Mouse (Mus musculus) midbrain, embryonic 14.5 days (tissue): ENCODE measurements at regions not wholly inside any gene's neighbourhood (a gene's known extent, or its start where the extent isn't known, plus 50 kb on each side); places are given as distances from the start of the nearest gene placed in this dataset.

Experiments used
- ATAC-seq: fragments of 200-750 bp; cut with Nextera tagmentation; 2 replicates; pipeline ENCODE4 v1.8.0; 2017; ENCODE audit warnings: moderate number of reproducible peaks, moderate library complexity; ENCODE audit not compliant: low FRiP score, low TSS enrichment
- DNase-seq: peaks from one replicate; pipeline ENCODE4 v3.0.0-alpha.2; 2015
- H3K27ac ChIP-seq: fragments of 300-500 bp; sonication (generic); replicated peaks from 2 replicates; pipeline ENCODE4 v1.5.1; 2014; ENCODE audit warnings: mild to moderate bottlenecking, low read depth, low read length, moderate library complexity
- H3K27me3 ChIP-seq: fragments of 300-500 bp; sonication (generic); 2 replicates; pipeline ENCODE4 v1.6.1; 2014; ENCODE audit warnings: low read length, control low read depth, mixed read lengths; ENCODE audit not compliant: control insufficient read depth, insufficient read depth
- H3K36me3 ChIP-seq: fragments of 300-500 bp; sonication (generic); 2 replicates; pipeline ENCODE4 v1.6.1; 2014; ENCODE audit warnings: low read length, control low read depth; ENCODE audit not compliant: control insufficient read depth, insufficient read depth
- H3K4me1 ChIP-seq: fragments of 300-500 bp; sonication (generic); 2 replicates; pipeline ENCODE4 v1.6.1; 2014; ENCODE audit warnings: mild to moderate bottlenecking, antibody characterized with exemption, low read length, control low read depth; ENCODE audit not compliant: control insufficient read depth, insufficient read depth
- H3K4me2 ChIP-seq: fragments of 300-500 bp; sonication (generic); 2 replicates; pipeline ENCODE4 v1.6.1; 2014; ENCODE audit warnings: mild to moderate bottlenecking, low read length, moderate library complexity
- H3K4me3 ChIP-seq: fragments of 300-500 bp; sonication (generic); replicated peaks from 2 replicates; pipeline ENCODE4 v1.5.1; 2014; ENCODE audit warnings: low read depth, low read length
- H3K9ac ChIP-seq: fragments of 300-500 bp; sonication (generic); replicated peaks from 2 replicates; pipeline ENCODE4 v1.6.1; 2014; ENCODE audit warnings: mild to moderate bottlenecking, low read length, moderate library complexity
- H3K9me3 ChIP-seq: fragments of 300-500 bp; sonication (generic); 2 replicates; pipeline ENCODE4 v1.6.1; 2016; ENCODE audit warnings: low read length, control low read depth, mixed read lengths; ENCODE audit not compliant: control insufficient read depth
- WGBS: fragments of 180-500 bp; shearing (Covaris S2); extraction: QIAGEN DNeasy Blood & Tissue Kit; methylation state at CpG from one replicate; pipeline ENCODE4 v1.1.7; 2014; 5-methylcytosine and 5-hydroxymethylcytosine counted together

GRCm38 (mm10) chr3:52516691-52517090 lies 248.6 kb downstream of the Foxo1 start:
- Histone ChIP-seq H3K9ac (no peak overlapping the region), H3K36me3 (no peaks in the 10 kb centered on the region), H3K27ac (no peak overlapping the region), H3K4me3 (no peak overlapping the region), H3K4me2 (no peak overlapping the region), H3K9me3 (no peaks in the 10 kb centered on the region), H3K4me1 (peaks cover 6% of the 10 kb centered on the region; the same call in 1 of the 2 replicates), H3K27me3 (peaks cover 4% of the 10 kb centered on the region; the same call in 1 of the 2 replicates)
- ATAC-seq (no peak), DNase-seq (no peak)
- 92% methylated on average over 5 of the region's 5 CpGs for WGBS

- no peak for ATAC-seq
- WGBS: 90% methylated on average over 8 of the region's 8 CpGs
Observed at GRCm38 (mm10) chr3:52512761-52513160, 244.6 kb downstream of the Foxo1 start.

GRCm38 (mm10) chr3:52511549-52511948 lies 243.4 kb downstream of the Foxo1 start:
- 49% methylated on average over 9 of the region's 9 CpGs for WGBS
- ATAC-seq (no peak), DNase-seq (peak; percentile 48)
- Histone ChIP-seq H3K4me2 (no peak overlapping the region), H3K4me3 (no peak overlapping the region), H3K27ac (no peak overlapping the region), H3K36me3 (no peaks in the 10 kb centered on the region), H3K9ac (no peak overlapping the region), H3K9me3 (no peaks in the 10 kb centered on the region), H3K27me3 (peaks cover 4% of the 10 kb centered on the region; the same call in 1 of the 2 replicates), H3K4me1 (peaks cover 4% of the 10 kb centered on the region; the same call in 1 of the 2 replicates)

More at GRCm38 (mm10) chr3:52512761-52513160, 244.6 kb downstream of the Foxo1 start:
- DNase-seq: no peak
- Histone ChIP-seq H3K4me3 (no peak overlapping the region), H3K9me3 (no peaks in the 10 kb centered on the region), H3K4me2 (no peak overlapping the region), H3K4me1 (peaks cover 4% of the 10 kb centered on the region; the same call in 1 of the 2 replicates), H3K27ac (no peak overlapping the region), H3K9ac (no peak overlapping the region), H3K36me3 (no peaks in the 10 kb centered on the region), H3K27me3 (peaks cover 4% of the 10 kb centered on the region; the same call in 1 of the 2 replicates)

GRCm38 (mm10) chr3:52510831-52511230 lies 242.7 kb downstream of the Foxo1 start:
- Histone ChIP-seq H3K9me3 (no peaks in the 10 kb centered on the region), H3K27ac (no peak overlapping the region), H3K4me2 (peak overlapping the region; percentile 36), H3K9ac (no peak overlapping the region), H3K4me3 (no peak overlapping the region), H3K27me3 (peaks cover 4% of the 10 kb centered on the region; the same call in 1 of the 2 replicates), H3K36me3 (no peaks in the 10 kb centered on the region), H3K4me1 (peaks cover 4% of the 10 kb centered on the region; the same call in 1 of the 2 replicates)
- DNase-seq (no peak), ATAC-seq (no peak)
- WGBS: 72% methylated on average over 6 of the region's 6 CpGs

- whole genome bisulfite sequencing: 63% methylated on average over 12 of the region's 12 CpGs
- ATAC-seq: peak; percentile 75; the same call in 1 of the 2 replicates
- Histone ChIP-seq H3K4me3 (no peak overlapping the region), H3K27me3 (peaks cover 4% of the 10 kb centered on the region; the same call in 1 of the 2 replicates), H3K4me1 (peaks cover 4% of the 10 kb centered on the region; the same call in 1 of the 2 replicates), H3K27ac (no peak overlapping the region), H3K4me2 (peak overlapping the region; percentile 36), H3K36me3 (no peaks in the 10 kb centered on the region), H3K9ac (no peak overlapping the region), H3K9me3 (no peaks in the 10 kb centered on the region)
- peak; percentile 81 for DNase-seq
Observed at GRCm38 (mm10) chr3:52510088-52510765, 242.1 kb downstream of the Foxo1 start.

- no peaks in the 10 kb centered on the region for H3K9me3 ChIP-seq
- ATAC-seq (no peak), DNase-seq (no peak)
- no peak overlapping the region for H3K9ac ChIP-seq
- H3K36me3 ChIP-seq: no peaks in the 10 kb centered on the region
- H3K4me3 ChIP-seq: no peak overlapping the region
- no peak overlapping the region for H3K4me2 ChIP-seq
- H3K4me1 ChIP-seq: no peaks in the 10 kb centered on the region
- H3K27me3 ChIP-seq: no peaks in the 10 kb centered on the region
- no peak overlapping the region for H3K27ac ChIP-seq
- WGBS: 84% methylated on average over 9 of the region's 9 CpGs
Observed at GRCm38 (mm10) chr3:52503925-52504324, 235.8 kb downstream of the Foxo1 start.

GRCm38 (mm10) chr3:52502223-52502622 lies 234.1 kb downstream of the Foxo1 start:
- Histone ChIP-seq H3K36me3 (no peaks in the 10 kb centered on the region), H3K27ac (no peak overlapping the region), H3K9me3 (no peaks in the 10 kb centered on the region), H3K27me3 (no peaks in the 10 kb centered on the region), H3K4me2 (no peak overlapping the region), H3K4me3 (no peak overlapping the region), H3K9ac (no peak overlapping the region), H3K4me1 (no peaks in the 10 kb centered on the region)
- DNase-seq: no peak
- ATAC-seq: no peak
- WGBS: 73% methylated on average over 7 of the region's 7 CpGs

- H3K9me3 ChIP-seq: no peaks in the 10 kb centered on the region
- no peaks in the 10 kb centered on the region for H3K36me3 ChIP-seq
- no peak overlapping the region for H3K4me2 ChIP-seq
- DNase-seq (no peak), ATAC-seq (no peak)
- no peak overlapping the region for H3K27ac ChIP-seq
- H3K9ac ChIP-seq: no peak overlapping the region
- H3K4me1 ChIP-seq: no peaks in the 10 kb centered on the region
- no peaks in the 10 kb centered on the region for H3K27me3 ChIP-seq
- H3K4me3 ChIP-seq: no peak overlapping the region
- 93% methylated on average over 8 of the region's 8 CpGs for WGBS
Observed at GRCm38 (mm10) chr3:52501614-52502013, 233.5 kb downstream of the Foxo1 start.

GRCm38 (mm10) chr3:52500026-52500425 lies 231.9 kb downstream of the Foxo1 start:
- Histone ChIP-seq H3K27me3 (no peaks in the 10 kb centered on the region), H3K36me3 (no peaks in the 10 kb centered on the region), H3K4me2 (no peak overlapping the region), H3K27ac (no peak overlapping the region), H3K4me1 (no peaks in the 10 kb centered on the region), H3K4me3 (no peak overlapping the region), H3K9me3 (no peaks in the 10 kb centered on the region), H3K9ac (no peak overlapping the region)
- ATAC-seq (no peak), DNase-seq (no peak)
- 79% methylated on average over 6 of the region's 6 CpGs for WGBS
